8 mouse cellular contexts compared by ENCODE assay signal in the genomic region with DNA sequence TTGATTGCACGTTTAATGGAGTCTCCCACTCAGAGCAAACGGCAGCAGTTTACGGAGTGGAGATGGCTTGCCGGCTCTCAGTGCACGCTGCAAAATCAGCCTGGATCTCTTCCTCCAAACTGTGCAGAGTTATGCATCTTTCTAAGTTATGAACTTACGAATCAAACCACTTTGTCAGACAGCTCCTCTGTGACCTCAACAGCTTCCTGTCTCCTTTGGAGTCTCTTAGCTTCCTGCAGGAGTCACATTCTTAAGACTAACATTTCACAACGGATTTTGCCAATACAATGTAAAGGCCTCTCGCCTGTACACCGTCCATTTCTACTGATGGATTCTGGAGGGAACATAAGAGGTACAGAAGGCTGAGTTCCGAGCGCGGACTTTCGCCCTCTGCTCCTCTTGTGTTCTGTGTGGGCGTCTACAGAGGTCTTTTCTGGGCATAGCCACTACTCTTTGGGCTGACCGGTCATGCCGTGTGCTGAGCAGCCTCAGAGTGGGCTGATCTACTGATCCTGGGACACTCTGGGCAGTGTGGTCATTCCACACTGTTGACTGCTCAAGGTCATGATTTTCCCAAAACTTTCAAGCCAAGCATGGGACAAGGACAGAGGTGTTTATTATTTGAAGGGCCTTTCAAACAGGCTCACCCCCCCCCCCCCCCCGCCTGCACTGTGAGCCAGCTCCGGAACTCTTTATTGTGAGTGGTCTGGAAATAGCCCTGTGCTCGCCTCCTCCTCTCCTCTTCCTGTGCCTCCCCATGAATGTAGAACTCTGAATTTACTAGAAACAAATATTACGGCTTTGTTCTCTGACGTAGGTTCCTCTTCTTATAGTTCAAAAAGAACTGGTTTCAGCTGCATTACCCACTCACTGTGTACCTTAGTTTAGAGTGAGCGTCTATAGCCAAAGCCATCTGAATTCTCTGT.
DNase-seq lines count a peak whose midpoint lies in the region; ATAC-seq and TF ChIP-seq lines count a peak whose summit lies in the region.

No protein-coding gene starts in this region.

- H3K4me3 ChIP-seq in heart, embryonic 10.5 days, result no peak overlapping the region
- H3K4me3 ChIP-seq in brown adipose tissue, adult 24 weeks (ENCODE audit: insufficient read depth, low read depth, low read length), result no peak overlapping the region
- no peak overlapping the region for H3K4me3 ChIP-seq in liver, postnatal 0 days (ENCODE audit: low read depth, low read length)

- no peak for TF ChIP-seq EP300 in liver, postnatal 0 days (IDR thresholded peaks at IDR 0.05; ENCODE audit: low read depth)

- DNase-seq in heart, embryonic 10.5 days (ENCODE audit: low spot score), result no peak
- DNase-seq in heart, postnatal 14 days, result no peak
- DNase-seq in liver, postnatal 0 days, result no peak
- no peak for DNase-seq in natural killer cell, adult 2 months (ENCODE audit: low spot score in 2 of 2)
- no peak for DNase-seq in left cerebral cortex, adult 9 months (ENCODE audit: low spot score in 2 of 2)
- DNase-seq in cerebellum, adult 18-20 months, result no peak

- H3K27ac ChIP-seq in heart, embryonic 10.5 days, result peak overlapping the region; percentile 71
- H3K27ac ChIP-seq in brown adipose tissue, adult 24 weeks (replicated peaks; ENCODE audit: low read depth, low read length), result peak overlapping the region; percentile 87
- H3K27ac ChIP-seq in liver, postnatal 0 days (ENCODE audit: low read depth), result peak overlapping the region; percentile 76; the same call in 1 of the 2 replicates

- TF ChIP-seq CTCF in liver, postnatal 0 days (IDR thresholded peaks at IDR 0.05; ENCODE audit: low read depth), result no peak

- WGBS in heart, embryonic 10.5 days, result 70% methylated on average over 22 of the region's 22 CpGs
- WGBS in liver, postnatal 0 days (ENCODE audit: insufficient replicate concordance), result 41% methylated on average over 22 of the region's 22 CpGs

- intact Hi-C loops in heart, postnatal 14 days (cut with DNase I), result no loop called here

- H3K9ac ChIP-seq in liver, postnatal 0 days (replicated peaks), result no peak overlapping the region

- H3K27me3 ChIP-seq in heart, embryonic 10.5 days (ENCODE audit: insufficient read depth, poor library complexity, severe bottlenecking), result no peaks in the 10 kb centered on the region
- H3K27me3 ChIP-seq in liver, postnatal 0 days (ENCODE audit: insufficient read depth, low read length), result no peaks in the 10 kb centered on the region

- H3K4me1 ChIP-seq in heart, embryonic 10.5 days, result peaks cover 63% of the 10 kb centered on the region
- peaks cover 8% of the 10 kb centered on the region; the same call in 1 of the 2 replicates for H3K4me1 ChIP-seq in brown adipose tissue, adult 24 weeks (ENCODE audit: control insufficient read depth, insufficient read depth, insufficient read length, low read length)
- H3K4me1 ChIP-seq in liver, postnatal 0 days (ENCODE audit: insufficient read depth), result peaks cover 15% of the 10 kb centered on the region

- no peak overlapping the region for H3K4me2 ChIP-seq in liver, postnatal 0 days (ENCODE audit: low read depth, low read length)

- H3K9me3 ChIP-seq in heart, embryonic 10.5 days, result no peaks in the 10 kb centered on the region
- H3K9me3 ChIP-seq in liver, postnatal 0 days (ENCODE audit: low read length), result no peaks in the 10 kb centered on the region

- ATAC-seq in hematopoietic stem cell, adult 5-6 weeks (replicated peaks in 1 of 2; ENCODE audit: insufficient read depth in 1 of 2, low FRiP score in 2 of 2, low TSS enrichment in 1 of 2, low read depth in 1 of 2, poor library complexity in 2 of 2, severe bottlenecking in 2 of 2), result peak; percentile 39 to 64
- ATAC-seq in liver, postnatal 0 days, result peak; percentile 61

- peaks cover 15% of the 10 kb centered on the region; the same call in 1 of the 2 replicates for H3K36me3 ChIP-seq in heart, embryonic 10.5 days
- H3K36me3 ChIP-seq in liver, postnatal 0 days (replicated peaks; ENCODE audit: insufficient read depth, low read length), result no peaks in the 10 kb centered on the region; the same call in 1 of the 2 replicates
